Mouse (Mus musculus): ENCODE data around the gene Gins2.

DNA sequence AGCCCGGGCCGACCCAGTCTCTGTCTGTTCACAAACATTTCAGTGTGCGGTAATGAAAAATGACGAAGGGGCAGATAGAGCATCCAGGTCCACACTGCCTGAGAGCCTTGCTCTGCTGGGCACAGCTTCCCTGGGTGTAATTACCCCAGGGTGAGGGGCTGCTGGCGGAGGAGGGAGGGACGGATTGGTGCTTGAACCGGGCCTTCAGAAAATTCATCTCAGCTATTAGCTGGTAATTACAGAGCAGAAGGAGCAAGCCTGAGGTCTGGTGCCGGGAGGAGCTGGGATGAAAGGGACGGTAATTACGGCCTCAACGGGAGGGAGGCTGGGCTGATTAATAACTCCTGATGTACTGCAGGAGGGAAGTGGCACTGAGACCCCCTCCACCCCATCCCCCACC lies 39.2 kb downstream of the Gins2 start:
- TF ChIP-seq CTCF (IDR thresholded peaks at IDR 0.05; ENCODE audit: low read depth) (no peak), EP300 (IDR thresholded peaks at IDR 0.05; ENCODE audit: low read depth) (no peak)
